Mouse (Mus musculus): ENCODE results near the gene Fh1.

The Fh1 gene

DNA sequence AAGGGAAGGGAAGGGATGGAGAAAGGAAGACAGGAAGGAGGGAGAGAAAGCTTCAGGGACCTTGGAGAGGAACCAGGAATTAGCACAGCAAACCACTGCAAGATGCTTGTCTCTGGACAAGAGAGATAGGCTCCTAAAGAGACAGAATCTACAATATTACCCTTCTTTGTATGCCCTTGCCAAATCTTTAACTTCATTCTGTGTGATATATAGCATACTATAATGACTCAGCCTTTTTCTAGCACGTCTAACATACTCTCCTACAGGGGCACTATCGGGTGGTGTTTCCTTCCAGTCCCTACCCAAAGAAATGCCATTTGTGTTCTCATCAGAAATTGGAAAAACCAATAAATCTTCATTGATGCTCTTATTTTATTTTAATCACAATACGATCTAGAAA is 5.6 kb upstream of the Fh1 start:
- Histone ChIP-seq H3K9me3 (ENCODE audit: low read length) (no peaks in the 10 kb centered on the region), H3K4me3 (replicated peaks; ENCODE audit: low read length) (no peak overlapping the region), H3K4me1 (replicated peaks; ENCODE audit: low read depth, low read length) (peaks cover 5% of the 10 kb centered on the region; the same call in 1 of the 2 replicates), H3K27me3 (ENCODE audit: insufficient read depth, low read length) (no peaks in the 10 kb centered on the region), H3K36me3 (ENCODE audit: insufficient read depth, low read length) (no peaks in the 10 kb centered on the region)
- TF ChIP-seq NANOG (IDR thresholded peaks at IDR 0.05; ENCODE audit: borderline replicate concordance, low read length): no peak
- TF ChIP-seq POU5F1 (IDR thresholded peaks at IDR 0.05; ENCODE audit: borderline replicate concordance, low read length): no peak
- no peak for TF ChIP-seq CTCF (conservative IDR thresholded peaks at IDR 0.05; ENCODE audit: low read length)

DNA sequence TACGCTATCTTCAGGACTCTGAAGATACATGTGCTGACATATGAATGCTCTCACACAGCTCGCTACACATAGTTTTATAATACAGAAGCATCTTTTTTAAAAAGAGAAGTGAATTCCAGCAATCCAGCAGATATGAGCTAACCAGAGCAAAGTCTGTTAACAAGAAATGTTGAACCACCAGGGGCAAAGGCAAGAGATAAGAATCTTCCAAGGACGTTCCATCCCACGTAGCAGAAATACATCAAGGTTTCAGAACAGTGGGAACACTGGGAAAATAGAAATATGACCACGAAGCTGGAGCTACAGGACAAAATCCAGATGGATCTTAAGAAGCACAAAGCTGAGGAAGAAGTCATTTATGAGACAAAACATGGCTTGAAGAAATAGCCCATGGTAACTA is 4.9 kb upstream of the Fh1 start:
- Histone ChIP-seq H3K9me3 (ENCODE audit: low read length) (no peaks in the 10 kb centered on the region), H3K36me3 (ENCODE audit: insufficient read depth, low read length) (no peaks in the 10 kb centered on the region), H3K4me1 (replicated peaks; ENCODE audit: low read depth, low read length) (peaks cover 8% of the 10 kb centered on the region; the same call in 1 of the 2 replicates), H3K27me3 (ENCODE audit: insufficient read depth, low read length) (no peaks in the 10 kb centered on the region), H3K4me3 (replicated peaks; ENCODE audit: low read length) (no peak overlapping the region)
- TF ChIP-seq CTCF (conservative IDR thresholded peaks at IDR 0.05; ENCODE audit: low read length): no peak
- TF ChIP-seq NANOG (IDR thresholded peaks at IDR 0.05; ENCODE audit: borderline replicate concordance, low read length): no peak
- no peak for TF ChIP-seq POU5F1 (IDR thresholded peaks at IDR 0.05; ENCODE audit: borderline replicate concordance, low read length)

DNA sequence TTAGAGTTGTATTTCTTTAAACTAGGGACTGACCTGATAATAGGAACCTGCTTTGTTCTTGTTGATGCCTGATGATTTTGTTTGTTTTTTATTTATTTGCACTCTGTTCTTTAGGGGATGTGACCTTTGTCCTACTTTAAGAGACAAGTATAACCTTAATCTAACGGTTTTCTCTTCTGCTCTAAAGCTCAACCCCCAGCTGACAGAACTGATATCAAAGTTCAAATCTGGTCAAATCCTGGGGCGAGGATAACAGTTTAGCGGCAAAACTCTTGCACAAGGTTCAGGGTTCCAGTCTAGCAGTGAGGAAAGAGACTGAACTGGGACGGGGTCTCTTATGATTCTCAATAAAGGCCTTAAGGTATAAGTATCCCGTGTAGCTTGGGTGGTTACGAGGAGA is 3.8 kb upstream of the Fh1 start:
- no peak for TF ChIP-seq POU5F1 (IDR thresholded peaks at IDR 0.05; ENCODE audit: borderline replicate concordance, low read length)
- no peak for TF ChIP-seq CTCF (conservative IDR thresholded peaks at IDR 0.05; ENCODE audit: low read length)
- TF ChIP-seq NANOG (IDR thresholded peaks at IDR 0.05; ENCODE audit: borderline replicate concordance, low read length): no peak
- Histone ChIP-seq H3K4me1 (replicated peaks; ENCODE audit: low read depth, low read length) (peaks cover 16% of the 10 kb centered on the region; the same call in 1 of the 2 replicates), H3K36me3 (ENCODE audit: insufficient read depth, low read length) (no peaks in the 10 kb centered on the region)

DNA sequence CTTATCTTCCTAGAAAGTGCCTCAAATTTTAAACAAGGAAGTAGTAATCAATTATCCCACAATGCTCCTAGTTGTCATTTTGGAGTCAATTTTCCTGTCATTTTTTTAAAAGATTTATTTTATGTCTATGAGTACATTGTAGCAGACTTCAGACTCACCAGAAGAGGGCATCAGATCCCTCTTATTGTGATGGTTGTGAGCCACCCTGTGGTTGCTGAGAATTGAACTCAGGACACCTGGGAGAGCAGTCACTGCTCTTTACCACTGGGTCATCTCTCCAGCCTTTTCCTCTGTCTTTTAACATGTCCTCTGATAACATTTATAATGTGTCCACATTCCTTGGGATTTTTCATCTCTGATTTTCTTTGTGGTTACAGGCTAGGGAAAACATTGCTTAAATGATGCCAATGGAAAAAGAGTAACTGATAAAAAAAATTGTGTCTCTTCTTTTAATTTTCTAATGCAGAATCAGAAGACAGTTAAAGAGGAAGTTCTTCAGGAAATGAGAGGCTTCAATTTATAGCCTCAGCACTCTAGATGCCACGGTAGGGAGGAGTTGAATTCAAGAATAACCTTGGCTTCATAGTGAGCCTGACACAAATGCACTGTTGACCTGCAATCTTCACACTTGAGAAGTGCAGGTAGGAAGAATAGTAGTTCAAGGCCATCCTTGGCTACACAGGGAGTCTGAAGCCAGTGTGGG is 706 bp upstream of the Fh1 start:
- peaks cover 15% of the 10 kb centered on the region for H3K36me3 ChIP-seq (ENCODE audit: insufficient read depth, low read length)
- no peaks in the 10 kb centered on the region for H3K9me3 ChIP-seq (ENCODE audit: low read length)
- H3K27me3 ChIP-seq (ENCODE audit: insufficient read depth, low read length): no peaks in the 10 kb centered on the region
- H3K4me1 ChIP-seq (replicated peaks; ENCODE audit: low read depth, low read length): peaks cover 23% of the 10 kb centered on the region; the same call in 1 of the 2 replicates
- no peak for TF ChIP-seq CTCF (conservative IDR thresholded peaks at IDR 0.05; ENCODE audit: low read length)
- TF ChIP-seq NANOG (IDR thresholded peaks at IDR 0.05; ENCODE audit: borderline replicate concordance, low read length): no peak
- no peak for TF ChIP-seq POU5F1 (IDR thresholded peaks at IDR 0.05; ENCODE audit: borderline replicate concordance, low read length)
- peak overlapping the region; percentile 95 for H3K4me3 ChIP-seq (replicated peaks; ENCODE audit: low read length)

More for the DNA sequence above, 3.8 kb upstream of the Fh1 start:
- Histone ChIP-seq H3K4me3 (replicated peaks; ENCODE audit: low read length) (no peak overlapping the region), H3K27me3 (ENCODE audit: insufficient read depth, low read length) (no peaks in the 10 kb centered on the region), H3K9me3 (ENCODE audit: low read length) (no peaks in the 10 kb centered on the region)

DNA sequence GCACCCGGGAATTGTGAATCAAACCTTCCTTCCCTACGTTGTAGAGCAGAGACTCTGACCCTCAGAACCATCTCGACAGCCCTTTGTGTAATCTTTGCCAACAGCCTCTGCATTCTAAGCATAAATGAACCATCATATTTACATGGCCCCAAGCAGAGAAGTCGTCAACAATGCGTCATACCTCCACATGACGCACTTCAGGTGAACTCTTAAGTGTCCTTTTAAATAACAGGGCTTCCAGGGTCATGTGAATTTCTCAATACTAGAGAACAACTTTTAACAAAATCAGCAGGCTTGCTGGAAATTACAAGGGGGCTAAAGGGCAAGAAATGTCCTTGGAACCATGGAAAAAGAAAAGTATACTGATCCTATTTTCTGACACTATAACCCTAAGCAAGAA is 1.8 kb downstream of the Fh1 start:
- Histone ChIP-seq H3K4me1 (replicated peaks; ENCODE audit: low read depth, low read length) (peaks cover 23% of the 10 kb centered on the region; the same call in 1 of the 2 replicates), H3K9me3 (ENCODE audit: low read length) (no peaks in the 10 kb centered on the region), H3K4me3 (replicated peaks; ENCODE audit: low read length) (no peak overlapping the region), H3K27me3 (ENCODE audit: insufficient read depth, low read length) (no peaks in the 10 kb centered on the region), H3K36me3 (ENCODE audit: insufficient read depth, low read length) (peaks cover 32% of the 10 kb centered on the region)
- TF ChIP-seq NANOG (IDR thresholded peaks at IDR 0.05; ENCODE audit: borderline replicate concordance, low read length) (no peak), POU5F1 (IDR thresholded peaks at IDR 0.05; ENCODE audit: borderline replicate concordance, low read length) (no peak), CTCF (conservative IDR thresholded peaks at IDR 0.05; ENCODE audit: low read length) (no peak)

DNA sequence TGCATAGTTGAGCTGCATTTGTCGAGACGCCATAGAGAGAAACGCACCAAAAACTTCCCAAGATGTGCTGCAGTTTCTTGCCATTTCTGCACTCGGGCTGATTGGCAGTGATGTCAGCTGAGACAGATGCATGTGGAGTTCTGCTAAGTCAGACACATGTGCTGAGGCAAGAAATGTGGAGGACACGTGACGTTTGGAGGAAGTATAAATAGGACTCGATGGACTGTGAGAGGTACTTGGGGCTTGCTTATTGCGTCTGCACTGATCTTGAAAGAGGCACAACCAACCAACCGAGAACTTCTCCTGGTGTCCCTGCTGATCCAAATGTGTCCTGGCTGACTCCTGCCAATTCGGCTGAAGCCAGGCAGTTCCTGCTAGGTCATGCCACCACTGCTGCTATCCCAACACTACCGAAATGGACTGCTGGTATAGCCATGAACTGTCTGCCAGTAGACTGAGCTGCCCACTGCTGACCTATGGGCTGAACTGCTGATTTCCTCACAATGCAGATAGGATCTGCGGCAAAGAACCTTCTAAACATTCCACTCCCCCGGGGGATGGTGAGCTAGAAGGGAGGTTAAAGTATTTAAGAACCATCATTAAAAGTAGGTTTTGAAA is 5.5 kb downstream of the Fh1 start, which contains the start of gene Kmo:
Gene Kmo (plus strand): TSS at position 568 of the 618 bp plus-strand sequence.
- H3K9me3 ChIP-seq (ENCODE audit: low read length): no peaks in the 10 kb centered on the region
- H3K4me3 ChIP-seq (replicated peaks; ENCODE audit: low read length): no peak within 1 kb of the TSS
- TF ChIP-seq NANOG (IDR thresholded peaks at IDR 0.05; ENCODE audit: borderline replicate concordance, low read length) (no peak), CTCF (conservative IDR thresholded peaks at IDR 0.05; ENCODE audit: low read length) (no peak), POU5F1 (IDR thresholded peaks at IDR 0.05; ENCODE audit: borderline replicate concordance, low read length) (no peak)
- H3K4me1 ChIP-seq (replicated peaks; ENCODE audit: low read depth, low read length): peaks cover 14% of the 10 kb centered on the region; the same call in 1 of the 2 replicates
- H3K36me3 ChIP-seq (ENCODE audit: insufficient read depth, low read length): peaks cover 68% of the 10 kb centered on the region
- H3K27me3 ChIP-seq (ENCODE audit: insufficient read depth, low read length): no peaks in the 10 kb centered on the region

DNA sequence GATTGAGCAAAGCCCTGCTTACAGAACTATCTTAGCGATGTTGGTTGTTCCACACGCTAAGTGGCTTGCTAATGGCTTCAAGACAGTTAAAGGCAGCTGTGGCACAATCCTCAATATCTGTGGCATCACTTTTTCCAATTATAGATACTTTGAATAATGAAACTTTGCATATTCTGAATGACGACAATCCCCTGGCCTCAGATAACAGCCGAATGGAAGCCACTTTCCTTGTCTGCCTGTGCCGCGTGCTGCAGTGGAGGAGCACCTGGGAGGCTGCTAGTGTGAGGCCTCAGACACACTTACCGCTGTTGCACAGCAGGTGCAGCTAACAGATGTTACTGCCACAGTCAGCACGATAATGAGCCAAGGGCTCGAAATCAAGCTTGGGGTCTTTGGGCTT is 10.4 kb downstream of the Fh1 start:
- Histone ChIP-seq H3K36me3 (ENCODE audit: insufficient read depth, low read length) (peaks cover 93% of the 10 kb centered on the region), H3K9me3 (ENCODE audit: low read length) (no peaks in the 10 kb centered on the region), H3K27me3 (ENCODE audit: insufficient read depth, low read length) (no peaks in the 10 kb centered on the region), H3K4me3 (replicated peaks; ENCODE audit: low read length) (no peak overlapping the region), H3K4me1 (replicated peaks; ENCODE audit: low read depth, low read length) (no peaks in the 10 kb centered on the region)
- no peak for TF ChIP-seq CTCF (conservative IDR thresholded peaks at IDR 0.05; ENCODE audit: low read length)
- TF ChIP-seq POU5F1 (IDR thresholded peaks at IDR 0.05; ENCODE audit: borderline replicate concordance, low read length): no peak
- no peak for TF ChIP-seq NANOG (IDR thresholded peaks at IDR 0.05; ENCODE audit: borderline replicate concordance, low read length)

DNA sequence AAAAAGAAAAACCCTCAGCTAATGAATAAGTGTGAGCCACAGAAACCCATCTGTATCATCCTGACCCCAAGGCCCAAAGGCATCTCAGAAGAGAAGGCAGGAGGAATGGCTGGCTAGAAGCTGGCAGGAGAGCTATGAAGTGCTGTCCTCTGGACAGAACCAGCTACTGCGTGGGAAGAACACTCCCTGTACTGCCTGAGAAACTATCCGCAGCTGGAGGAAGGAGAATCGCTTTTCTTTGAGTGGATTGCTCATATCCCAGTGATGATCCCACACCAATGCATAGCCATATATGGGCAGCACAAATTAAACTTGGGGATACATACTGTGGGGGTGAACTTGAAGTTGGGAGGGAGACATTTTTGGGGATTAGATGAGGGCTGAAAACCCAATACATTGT is 16.7 kb downstream of the Fh1 start:
- H3K27me3 ChIP-seq (ENCODE audit: insufficient read depth, low read length): no peaks in the 10 kb centered on the region
- peaks cover 94% of the 10 kb centered on the region for H3K36me3 ChIP-seq (ENCODE audit: insufficient read depth, low read length)
- no peaks in the 10 kb centered on the region for H3K4me1 ChIP-seq (replicated peaks; ENCODE audit: low read depth, low read length)
- TF ChIP-seq CTCF (conservative IDR thresholded peaks at IDR 0.05; ENCODE audit: low read length) (no peak), NANOG (IDR thresholded peaks at IDR 0.05; ENCODE audit: borderline replicate concordance, low read length) (no peak), POU5F1 (IDR thresholded peaks at IDR 0.05; ENCODE audit: borderline replicate concordance, low read length) (no peak)
- H3K4me3 ChIP-seq (replicated peaks; ENCODE audit: low read length): no peak overlapping the region
- no peaks in the 10 kb centered on the region for H3K9me3 ChIP-seq (ENCODE audit: low read length)
